Mouse (Mus musculus) ES-E14 (cell line): ENCODE results near the gene Srsf3.

Experiments
- CHD2 ChIP-seq: IDR thresholded peaks from 2 replicates; pipeline ENCODE4 v1.6.1; 2014; ENCODE audit warnings: mild to moderate bottlenecking, low read depth, low read length, inconsistent platforms
- HCFC1 ChIP-seq: IDR thresholded peaks from 2 replicates; pipeline ENCODE4 v1.6.1; 2012; ENCODE audit warnings: low read length, inconsistent platforms, borderline replicate concordance; ENCODE audit not compliant: insufficient read depth
- MAFK ChIP-seq: IDR thresholded peaks from 2 replicates; pipeline ENCODE4 v1.6.1; 2014; ENCODE audit warnings: mild to moderate bottlenecking, low read depth, low read length, inconsistent platforms; ENCODE audit not compliant: insufficient read depth
- ZC3H11A ChIP-seq: IDR thresholded peaks from 2 replicates; pipeline ENCODE4 v1.6.1; 2012; ENCODE audit warnings: low read depth, mild to moderate bottlenecking, inconsistent platforms, low read length, borderline replicate concordance
- ZNF384 ChIP-seq: IDR thresholded peaks from 2 replicates; pipeline ENCODE4 v1.6.1; 2012; ENCODE audit warnings: low read depth, low read length, inconsistent platforms

DNA sequence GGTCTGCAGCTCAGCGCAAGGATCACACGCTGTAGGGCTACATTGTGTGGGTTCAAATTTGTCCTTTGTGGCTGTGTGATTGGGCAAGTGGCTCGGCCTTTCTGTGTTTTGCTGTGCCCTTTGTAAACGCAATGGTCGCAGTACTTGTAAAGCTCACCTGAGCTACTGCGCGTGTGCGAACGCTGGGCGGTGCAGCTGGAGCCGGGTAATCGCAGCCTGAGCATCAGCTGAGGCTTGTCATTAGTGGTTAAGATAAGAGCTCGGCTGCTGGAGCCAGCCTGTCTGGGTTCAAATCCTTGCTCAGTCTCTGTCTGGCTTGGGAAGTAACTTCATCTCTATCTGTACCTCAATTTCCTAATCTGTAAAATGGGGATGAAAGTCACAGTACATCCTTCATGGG lies 41.7 kb downstream of the Srsf3 start:
- TF ChIP-seq HCFC1 = no peak
- TF ChIP-seq ZNF384 = no peak
- no peak for TF ChIP-seq ZC3H11A
- TF ChIP-seq MAFK = no peak
- TF ChIP-seq CHD2 = no peak
